Mouse (Mus musculus): Measurements from ENCODE around the gene Enpp1.

DNA sequence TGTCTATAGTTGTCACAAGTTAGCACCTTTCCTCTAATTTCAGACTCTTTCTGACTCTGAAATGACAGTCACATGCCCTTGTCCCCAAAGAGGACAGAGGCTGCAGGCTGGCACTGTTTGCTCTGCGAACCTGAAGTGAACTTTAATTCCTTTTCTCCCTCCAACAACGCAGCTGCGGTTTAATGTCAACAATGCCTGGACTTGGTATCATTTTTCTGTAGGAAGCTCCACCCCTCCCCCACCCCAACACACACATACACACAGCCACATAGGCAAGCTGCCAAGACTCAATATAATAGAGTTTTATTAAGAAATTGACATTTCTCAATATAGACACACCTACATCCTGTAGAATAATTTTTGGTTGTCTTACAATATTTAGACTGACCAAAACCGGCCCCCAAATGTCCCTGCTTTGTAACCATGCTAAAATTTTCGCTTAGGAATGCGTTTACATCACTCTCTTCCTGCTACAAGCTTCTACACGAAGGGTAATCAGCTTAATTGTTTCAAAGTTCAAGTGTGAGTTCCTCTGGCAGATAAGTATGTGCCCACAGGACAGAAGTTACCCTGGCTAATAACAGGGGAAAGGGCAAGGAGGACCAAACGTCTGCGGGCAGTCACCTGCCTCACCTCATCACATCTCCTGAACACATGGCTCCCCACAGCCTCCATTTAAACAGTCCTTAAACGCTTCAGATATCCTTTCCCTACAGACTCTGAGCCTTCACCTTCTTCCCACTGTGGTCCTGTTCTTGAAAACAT, 73.5 kb downstream of the Enpp1 start:
- TF ChIP-seq EP300 (IDR thresholded peaks at IDR 0.05; ENCODE audit: low read depth) (no peak), CTCF (IDR thresholded peaks at IDR 0.05; ENCODE audit: low read depth) (no peak)
